Mouse (Mus musculus) midbrain, postnatal 0 days (tissue): ENCODE results near the gene Arl15. TPM values are rescaled to one million over a fixed set of nuclear protein-coding genes. Genes with fewer than 3 reads are reported as not detected.

Source experiments
- ATAC-seq: fragments of 200-750 bp; cut with Nextera tagmentation; 2 replicates; pipeline ENCODE4 v1.8.0; 2017; ENCODE audit warnings: moderate number of reproducible peaks, mild to moderate bottlenecking, moderate TSS enrichment, moderate library complexity; ENCODE audit not compliant: low FRiP score
- DNase-seq: peaks from one replicate; pipeline ENCODE4 v3.0.0-alpha.2; 2015; ENCODE audit warnings: low spot score
- H3K27ac ChIP-seq: fragments of 300-500 bp; sonication (generic); 2 replicates; pipeline ENCODE4 v1.5.1; 2014; ENCODE audit warnings: low read depth, mild to moderate bottlenecking, low read length, mixed read lengths
- H3K27me3 ChIP-seq: fragments of 300-500 bp; sonication (generic); 2 replicates; pipeline ENCODE4 v1.6.1; 2014; ENCODE audit warnings: low read length, control low read depth, mixed read lengths; ENCODE audit not compliant: insufficient read depth
- H3K36me3 ChIP-seq: fragments of 300-500 bp; sonication (generic); 2 replicates; pipeline ENCODE4 v1.6.1; 2014; ENCODE audit warnings: low read length, control low read depth, mixed read lengths; ENCODE audit not compliant: insufficient read depth
- H3K4me1 ChIP-seq: fragments of 300-500 bp; sonication (generic); 2 replicates; pipeline ENCODE4 v1.6.1; 2014; ENCODE audit warnings: mild to moderate bottlenecking, control low read depth, antibody characterized with exemption, low read length, mixed read lengths; ENCODE audit not compliant: insufficient read depth
- H3K4me2 ChIP-seq: fragments of 300-500 bp; sonication (generic); 2 replicates; pipeline ENCODE4 v1.6.1; 2014; ENCODE audit warnings: low read depth, mild to moderate bottlenecking, low read length, mixed read lengths; ENCODE audit not compliant: poor library complexity, severe bottlenecking
- H3K4me3 ChIP-seq: fragments of 300-500 bp; sonication (generic); 2 replicates; pipeline ENCODE4 v1.5.1; 2014; ENCODE audit warnings: low read depth, mild to moderate bottlenecking, low read length, moderate library complexity
- H3K9ac ChIP-seq: fragments of 300-500 bp; sonication (generic); replicated peaks from 2 replicates; pipeline ENCODE4 v1.6.1; 2014; ENCODE audit warnings: mild to moderate bottlenecking, low read length, moderate library complexity, mixed read lengths; ENCODE audit not compliant: poor library complexity, severe bottlenecking
- H3K9me3 ChIP-seq: fragments of 300-500 bp; sonication (generic); 2 replicates; pipeline ENCODE4 v1.6.1; 2016; ENCODE audit warnings: low read length, control low read depth
- CTCF ChIP-seq: IDR thresholded peaks from 2 replicates; pipeline ENCODE4 v1.5.1; 2016; ENCODE audit warnings: antibody characterized with exemption, mild to moderate bottlenecking
- WGBS: fragments of 180-500 bp; shearing (Covaris S2); extraction: QIAGEN DNeasy Blood & Tissue Kit; methylation state at CpG from one replicate; pipeline ENCODE4 v1.1.7; 2014; 5-methylcytosine and 5-hydroxymethylcytosine counted together
- polyA plus RNA-seq: library from polyadenylated mRNA; unstranded; fragments of >200 nt; fragmentation: Nextera tagmentation; extraction: Ambion mirVana; gene quantifications from 2 replicates; pipeline ENCODE4 v1.2.1, GENCODE M21; 2015
- total RNA-seq: library from RNA; depleted of rRNA; stranded (reverse); fragments of >200 nt; gene quantifications from 2 replicates; pipeline ENCODE4 v1.2.3, GENCODE M21; 2014

Gene Arl15
- total and polyA plus RNA-seq, 2 experiments from 2014 or later = 16.8 to 54.8 TPM

DNA sequence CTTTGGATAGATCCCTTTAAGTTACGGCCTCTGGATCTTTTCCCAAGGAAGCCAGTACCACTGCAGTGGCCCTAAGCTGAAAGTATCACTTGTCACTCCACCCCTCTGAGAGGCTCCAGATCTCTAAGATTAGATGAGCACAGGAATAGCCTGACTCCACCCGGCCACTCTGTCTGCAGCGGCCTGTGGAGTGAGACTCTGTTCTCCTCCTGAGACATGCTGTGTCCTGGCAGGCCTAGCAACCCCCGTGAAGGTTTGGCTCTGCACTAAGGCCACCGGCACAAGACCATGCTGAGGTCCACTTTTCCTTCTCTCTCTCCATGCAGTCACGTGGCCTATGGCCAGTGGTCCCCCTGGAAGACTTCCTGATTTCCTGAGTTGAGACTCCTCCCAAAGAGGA, 200.3 kb downstream of the Arl15 start:
- Histone ChIP-seq H3K9me3 (no peaks in the 10 kb centered on the region), H3K4me1 (no peaks in the 10 kb centered on the region), H3K9ac (no peak overlapping the region), H3K36me3 (no peaks in the 10 kb centered on the region), H3K27ac (no peak overlapping the region), H3K4me3 (no peak overlapping the region), H3K27me3 (no peaks in the 10 kb centered on the region), H3K4me2 (no peak overlapping the region)
- ATAC-seq = no peak
- WGBS = 74% methylated on average over 6 of the region's 6 CpGs
- TF ChIP-seq CTCF = no peak
- no peak for DNase-seq

DNA sequence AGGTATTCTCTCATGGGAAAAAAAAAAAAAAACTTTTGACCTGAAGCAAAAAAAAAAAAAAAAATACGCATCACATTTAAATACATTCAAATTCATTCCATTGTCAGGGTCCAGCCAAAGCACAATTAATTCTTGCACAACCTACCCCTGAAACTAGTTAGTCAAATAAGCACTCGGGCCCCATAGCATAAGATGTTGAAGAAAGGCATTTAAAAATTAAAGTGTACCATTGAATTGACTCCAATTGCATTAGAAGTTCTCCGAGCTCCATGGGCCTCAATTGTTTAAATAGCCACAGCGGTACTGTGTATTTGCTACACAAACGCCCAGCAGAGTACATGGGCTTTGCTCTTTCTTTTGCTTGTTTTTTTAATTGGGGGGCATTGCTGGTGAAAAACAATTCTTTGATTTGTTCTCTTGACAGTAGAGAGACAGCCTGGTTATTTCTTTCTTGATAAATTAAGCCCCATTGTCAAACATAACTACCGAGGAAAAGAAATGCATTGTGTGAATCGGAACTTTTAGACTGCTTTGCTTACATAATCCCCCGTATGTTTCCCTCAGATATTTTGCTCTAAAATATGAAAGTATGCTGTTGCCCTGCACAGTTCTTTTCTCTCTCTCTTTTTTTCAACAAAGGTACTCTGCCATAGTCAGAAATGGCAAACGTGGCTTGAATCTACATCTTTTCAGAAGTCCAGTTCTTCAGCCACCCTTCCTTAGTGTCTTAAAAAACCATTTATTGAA, 201.4 kb downstream of the Arl15 start:
- Histone ChIP-seq H3K9ac (no peak overlapping the region), H3K27ac (no peak overlapping the region), H3K27me3 (no peaks in the 10 kb centered on the region), H3K4me3 (no peak overlapping the region), H3K9me3 (no peaks in the 10 kb centered on the region), H3K4me1 (no peaks in the 10 kb centered on the region), H3K36me3 (no peaks in the 10 kb centered on the region), H3K4me2 (no peak overlapping the region)
- TF ChIP-seq CTCF = no peak
- ATAC-seq (no peak), DNase-seq (no peak)
- WGBS = 51% methylated on average over 9 of the region's 9 CpGs

DNA sequence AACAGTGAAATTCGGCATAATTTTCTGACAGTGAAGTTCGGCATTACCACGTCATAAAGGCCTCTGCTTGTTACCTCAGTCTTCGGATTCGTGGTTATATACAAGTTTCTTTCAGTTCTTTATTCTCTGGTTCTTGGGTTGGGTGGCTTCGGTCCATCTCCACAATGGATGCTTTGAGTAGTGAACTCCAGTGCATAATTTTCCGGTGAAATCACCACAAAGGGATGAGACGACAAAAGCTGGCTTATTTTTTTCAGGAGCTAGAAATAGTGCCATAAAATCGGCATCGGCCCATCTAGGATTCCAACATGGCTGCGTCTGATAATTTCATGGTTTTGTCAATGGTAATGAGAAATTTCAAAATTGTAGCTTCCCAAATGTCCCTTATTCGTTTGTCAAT, 204.5 kb downstream of the Arl15 start:
- H3K27me3 ChIP-seq = no peaks in the 10 kb centered on the region
- H3K36me3 ChIP-seq = no peaks in the 10 kb centered on the region
- H3K9me3 ChIP-seq = no peaks in the 10 kb centered on the region
- H3K4me3 ChIP-seq = no peak overlapping the region
- H3K27ac ChIP-seq = no peak overlapping the region
- H3K9ac ChIP-seq = no peak overlapping the region
- no peak for DNase-seq
- no peak overlapping the region for H3K4me2 ChIP-seq
- no peak for ATAC-seq
- 88% methylated on average over 12 of the region's 12 CpGs for WGBS
- no peaks in the 10 kb centered on the region for H3K4me1 ChIP-seq
- TF ChIP-seq CTCF = no peak

DNA sequence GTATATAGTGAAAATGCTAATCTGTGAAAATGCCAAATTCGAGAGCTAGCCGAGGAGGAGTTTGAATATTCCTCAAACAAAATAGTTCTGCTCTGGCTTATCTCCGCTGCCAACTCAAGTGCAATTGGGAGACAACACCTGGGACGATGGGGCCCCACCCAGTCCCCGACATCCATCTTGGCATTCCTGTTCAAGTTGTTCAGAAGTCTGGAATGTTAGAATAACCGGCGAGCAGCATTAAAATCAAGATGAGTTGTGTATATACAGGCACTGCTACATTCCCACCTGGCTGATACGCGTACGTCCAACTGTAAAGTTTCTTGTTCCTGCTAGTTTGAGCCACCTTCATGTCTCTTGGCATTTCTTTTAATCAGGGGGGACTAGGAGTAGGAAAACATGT, 209.2 kb downstream of the Arl15 start:
- H3K4me3 ChIP-seq = no peak overlapping the region
- TF ChIP-seq CTCF = no peak
- WGBS = 95% methylated on average over 10 of the region's 10 CpGs
- no peaks in the 10 kb centered on the region for H3K4me1 ChIP-seq
- no peak overlapping the region for H3K9ac ChIP-seq
- H3K27ac ChIP-seq = no peak overlapping the region
- no peaks in the 10 kb centered on the region for H3K36me3 ChIP-seq
- ATAC-seq (no peak), DNase-seq (no peak)
- H3K9me3 ChIP-seq = no peaks in the 10 kb centered on the region
- no peak overlapping the region for H3K4me2 ChIP-seq
- no peaks in the 10 kb centered on the region for H3K27me3 ChIP-seq

DNA sequence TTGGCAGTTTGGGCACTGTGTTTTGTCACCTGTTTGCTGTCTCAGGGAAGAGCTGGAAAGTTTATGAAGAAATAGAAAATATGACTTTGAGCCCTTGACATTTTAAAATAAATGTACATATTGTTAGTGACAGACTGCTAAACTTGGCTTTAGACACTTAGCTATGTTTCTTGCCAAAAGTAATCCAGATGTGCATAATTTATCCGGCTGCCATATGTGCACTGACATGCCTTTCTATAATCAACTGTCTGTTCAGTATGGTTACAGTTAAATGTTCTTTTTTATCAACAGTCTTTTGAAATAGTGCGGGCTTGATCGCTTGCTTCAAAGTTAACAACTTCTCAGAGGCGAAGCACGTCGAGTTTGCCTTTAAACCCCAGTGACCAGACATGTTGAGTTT, 209.9 kb downstream of the Arl15 start:
- ATAC-seq (no peak), DNase-seq (no peak)
- no peak for TF ChIP-seq CTCF
- 70% methylated on average over 6 of the region's 6 CpGs for WGBS
- Histone ChIP-seq H3K9me3 (no peaks in the 10 kb centered on the region), H3K27me3 (no peaks in the 10 kb centered on the region), H3K36me3 (no peaks in the 10 kb centered on the region), H3K9ac (no peak overlapping the region), H3K4me1 (no peaks in the 10 kb centered on the region), H3K4me2 (no peak overlapping the region), H3K4me3 (no peak overlapping the region), H3K27ac (no peak overlapping the region)

DNA sequence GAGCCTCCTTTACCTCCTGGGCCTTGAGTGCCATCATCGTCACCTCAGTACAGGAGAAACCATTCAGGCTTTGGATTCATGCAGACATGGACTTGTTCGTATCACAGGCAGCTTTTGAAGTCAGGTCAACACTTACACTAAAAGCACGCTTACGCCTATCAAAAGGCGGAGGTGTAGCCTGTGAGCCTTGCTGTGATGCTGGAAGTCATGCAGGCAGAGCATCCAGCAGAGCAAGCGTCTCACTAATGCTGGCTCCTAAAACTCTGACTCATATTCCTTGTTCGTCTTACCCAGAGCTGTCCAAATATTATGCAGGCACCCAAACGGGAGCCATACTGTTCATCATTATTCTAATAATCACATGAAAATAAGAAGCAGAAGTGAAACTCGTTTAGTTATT, 215.5 kb downstream of the Arl15 start:
- Histone ChIP-seq H3K27ac (no peak overlapping the region), H3K36me3 (no peaks in the 10 kb centered on the region), H3K27me3 (no peaks in the 10 kb centered on the region), H3K9me3 (no peaks in the 10 kb centered on the region), H3K4me2 (no peak overlapping the region), H3K4me1 (no peaks in the 10 kb centered on the region), H3K4me3 (no peak overlapping the region), H3K9ac (no peak overlapping the region)
- no peak for TF ChIP-seq CTCF
- 67% methylated on average over 9 of the region's 9 CpGs for WGBS
- ATAC-seq (no peak), DNase-seq (no peak)
